Mouse (Mus musculus) heart, adult 9 months (tissue): ENCODE measurements at regions not wholly inside any gene's neighbourhood (a gene's known extent, or its start where the extent isn't known, plus 50 kb on each side); places are given as distances from the start of the nearest gene placed in this dataset.
"Not testable (repeated sequence)": the region's sequence is repeated elsewhere in the genome, so short reads cannot be mapped to it uniquely, and the experiment has no call there.

Source experiments
- DNase-seq, 2 experiments: peaks; one replicate each; pipeline ENCODE4 v3.0.0; 2022; ENCODE audit warnings: low spot score in 2 of 2

DNA sequence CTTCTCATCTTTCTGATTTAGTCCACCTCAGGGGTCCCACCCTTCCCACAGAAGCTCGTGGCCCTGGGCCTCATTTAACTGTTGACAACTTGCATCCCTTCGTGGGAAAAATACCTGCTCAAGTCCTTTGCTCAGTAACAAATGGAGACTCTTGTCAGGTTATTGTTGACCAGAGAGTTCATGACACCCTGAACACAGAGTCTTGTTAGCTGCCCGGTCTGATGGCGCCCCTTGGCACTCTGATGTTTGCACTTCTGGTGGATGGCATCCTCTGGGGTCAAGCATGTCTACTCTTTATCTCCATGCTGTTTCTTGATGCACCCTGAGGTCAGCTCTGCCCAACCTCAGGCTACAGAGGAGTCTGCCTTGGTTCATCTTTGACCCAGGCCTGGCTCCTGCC is 157.6 kb upstream of the Trpc7 start:
- DNase-seq = no peak

DNA sequence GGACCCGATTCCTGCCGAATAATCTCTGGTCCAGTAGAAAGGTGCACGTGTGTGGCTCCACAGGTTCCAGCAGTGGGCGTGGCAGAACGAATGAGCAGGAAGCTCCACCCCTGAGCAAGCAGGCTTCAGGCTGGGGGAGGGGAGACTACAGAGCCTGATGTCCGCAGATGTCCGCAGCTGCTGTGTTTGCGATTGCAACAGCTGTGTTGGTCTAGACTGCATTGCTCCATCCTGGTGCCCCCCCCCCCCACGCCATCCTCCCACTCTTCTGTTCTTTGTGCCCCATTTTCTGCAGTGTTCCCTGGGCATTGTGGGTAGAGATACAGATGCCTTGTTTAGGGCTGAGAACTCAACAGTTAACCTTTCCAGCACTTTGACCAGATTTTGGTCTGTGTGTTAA is 150.3 kb upstream of the Trpc7 start:
- DNase-seq = peak; percentile 4 to 10

DNA sequence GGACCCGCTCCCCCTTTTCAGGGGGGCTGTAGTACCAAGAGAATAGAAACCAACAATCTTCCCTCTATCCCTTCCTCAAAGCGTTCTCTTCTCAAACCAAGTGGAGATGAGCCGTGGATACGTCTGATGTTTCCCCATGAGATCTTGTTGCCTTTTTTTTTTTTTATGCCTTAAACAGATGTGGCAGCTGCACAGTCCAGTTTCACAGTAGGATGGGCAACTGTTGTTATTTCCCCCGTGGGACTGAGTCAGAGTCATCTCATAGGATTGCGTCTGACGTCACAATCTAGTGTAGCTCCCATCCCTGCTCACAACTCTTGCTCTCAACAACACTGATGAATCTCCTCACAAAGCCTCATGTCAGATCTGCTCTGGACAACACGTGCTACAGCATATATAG is 148.7 kb upstream of the Trpc7 start:
- DNase-seq = no peak

DNA sequence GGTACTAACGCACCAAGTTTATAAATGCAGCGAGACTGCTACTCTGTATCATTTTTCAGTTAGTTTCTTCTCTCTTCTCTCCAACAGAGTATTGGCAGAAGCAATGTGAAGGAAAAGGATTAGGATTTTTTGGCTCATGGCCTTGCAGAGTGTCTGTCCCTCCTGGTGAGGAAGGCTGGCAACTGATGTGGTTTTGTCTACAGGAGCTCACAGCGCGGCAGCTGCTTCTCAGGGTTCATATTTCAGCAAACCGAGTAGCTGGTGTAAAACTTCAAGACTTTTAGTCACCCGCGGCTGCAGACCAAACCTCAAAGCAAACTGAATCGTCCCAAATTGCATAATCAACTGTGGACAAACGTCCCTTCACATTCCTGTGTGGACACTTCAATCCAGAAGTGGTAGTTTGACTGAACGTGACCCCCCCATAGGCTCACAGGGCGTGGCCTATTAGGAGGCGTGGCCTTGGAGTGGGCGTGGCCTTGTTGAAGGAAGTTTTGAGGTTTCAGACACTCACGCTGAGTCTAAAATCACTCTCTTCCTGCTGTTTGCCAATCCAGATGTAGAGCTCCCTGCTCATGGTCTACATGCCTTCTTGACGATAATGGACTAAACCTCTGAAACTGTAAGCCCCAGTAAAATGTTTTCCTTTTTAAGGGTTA is 147.7 kb upstream of the Trpc7 start:
- DNase-seq = peak; percentile 5 to 6

DNA sequence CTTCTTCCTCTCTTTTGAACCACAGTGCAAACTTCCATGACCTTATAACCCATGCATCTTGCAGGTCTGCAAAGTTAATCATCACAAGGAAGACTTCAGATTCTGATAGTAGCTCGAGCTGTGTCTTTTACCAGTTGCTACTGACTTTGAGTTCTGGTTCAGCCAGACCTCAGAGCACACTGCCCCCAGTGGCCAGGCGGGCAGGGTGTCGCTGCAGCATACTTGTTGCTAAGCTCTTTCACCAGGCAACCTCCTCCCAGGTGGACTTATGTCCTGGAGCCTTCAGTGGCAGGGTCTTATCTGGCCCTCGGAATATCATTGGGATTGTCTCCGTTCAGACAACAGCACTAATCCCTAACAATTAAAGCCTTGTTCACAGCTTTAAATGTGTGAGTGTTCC is 146.7 kb upstream of the Trpc7 start:
- DNase-seq = no peak

DNA sequence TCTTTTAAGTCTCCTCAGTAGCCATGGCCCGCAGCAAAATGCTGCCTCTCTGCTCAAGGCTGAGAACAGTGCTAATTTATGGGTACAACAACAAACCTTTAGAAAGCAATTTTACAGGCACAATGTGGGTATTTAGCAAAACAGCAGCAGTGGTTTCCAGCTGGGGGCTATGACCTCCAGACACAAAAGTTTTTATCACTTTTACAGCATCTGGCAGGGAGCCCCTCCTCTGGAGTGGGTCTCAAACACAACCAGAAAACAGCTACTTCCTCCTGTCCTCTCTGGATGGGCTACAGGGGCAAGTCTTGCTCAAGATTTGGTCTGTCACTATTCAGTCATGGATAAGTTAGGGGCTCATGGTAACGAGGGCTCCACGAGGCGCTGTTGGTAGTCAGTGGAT is 137.1 kb upstream of the Trpc7 start:
- DNase-seq = no peak

DNA sequence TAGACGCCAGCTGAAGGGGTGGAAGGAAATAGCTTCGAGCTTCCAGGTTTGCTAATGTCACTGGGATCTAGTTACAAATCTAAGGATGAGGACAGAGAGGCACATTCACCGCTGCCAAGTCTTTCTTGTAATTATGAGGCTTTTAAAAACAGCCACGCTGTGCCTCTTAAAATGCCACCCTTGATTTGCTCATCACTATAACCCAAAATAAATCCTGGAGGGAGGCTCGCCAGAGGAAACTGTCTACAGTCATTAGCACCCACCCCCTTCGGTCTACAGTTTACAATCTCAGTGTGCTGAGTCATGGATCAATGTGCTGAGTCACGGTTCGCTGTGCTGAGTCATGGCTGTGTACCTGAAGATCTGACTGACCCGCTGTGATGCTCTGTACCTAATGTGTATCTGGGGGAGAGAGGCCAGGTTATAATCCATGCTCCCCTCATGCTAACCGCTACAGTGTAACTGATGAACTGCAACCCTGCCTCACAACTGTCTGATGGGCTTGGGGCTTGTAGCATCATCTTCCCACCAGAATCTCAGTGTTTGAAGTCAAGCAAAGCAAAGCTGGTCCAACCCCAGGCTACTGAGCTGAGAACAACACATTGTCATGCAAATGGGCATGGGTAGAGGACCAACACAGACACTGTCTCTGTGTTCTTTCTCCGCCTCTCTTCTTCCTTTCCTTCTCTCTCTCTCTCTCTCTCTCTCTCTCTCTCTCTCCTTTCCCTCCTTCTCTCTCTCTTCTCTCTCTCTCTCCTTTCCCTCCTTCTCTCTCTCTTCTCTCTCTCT is 122.0 kb upstream of the Trpc7 start:
- no peak for DNase-seq

DNA sequence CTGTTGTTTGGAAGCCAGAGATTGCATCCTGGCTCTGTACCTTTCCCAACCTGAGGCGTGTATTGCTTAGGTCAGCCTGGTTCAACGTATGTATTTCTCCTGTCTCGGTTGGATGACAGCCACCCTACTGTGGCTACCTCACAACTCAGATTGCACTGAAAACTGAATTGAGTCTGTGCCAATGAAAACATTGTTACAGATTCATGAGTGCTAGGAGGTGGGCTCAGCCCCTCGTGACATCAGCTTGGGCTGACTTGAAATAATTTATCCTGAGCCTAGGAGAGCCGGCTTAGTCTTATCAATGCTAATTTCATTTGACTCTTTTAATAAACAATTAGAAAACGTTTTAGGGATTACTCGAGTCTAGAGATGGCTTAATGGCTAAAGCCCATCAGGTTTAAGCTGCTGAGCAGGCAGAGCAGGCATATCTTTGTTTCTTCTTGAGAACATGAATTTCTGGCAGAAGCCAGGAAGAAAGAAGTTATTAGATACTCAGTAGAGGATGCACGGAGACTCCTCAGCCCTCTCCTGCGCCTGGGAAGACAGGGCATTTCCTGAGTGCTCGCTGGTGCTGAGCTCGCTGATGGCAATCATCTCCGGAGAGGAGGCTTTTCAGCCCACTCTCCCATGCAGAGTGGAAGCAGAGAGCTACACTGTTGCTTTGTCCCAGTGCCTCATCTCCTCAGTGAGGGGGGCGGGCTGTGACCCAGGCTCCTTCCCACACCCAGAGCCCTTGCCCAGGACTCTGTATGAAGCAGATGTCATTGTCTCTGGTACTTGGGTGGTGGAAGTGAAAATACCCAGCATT is 120.9 kb upstream of the Trpc7 start:
- no peak for DNase-seq

DNA sequence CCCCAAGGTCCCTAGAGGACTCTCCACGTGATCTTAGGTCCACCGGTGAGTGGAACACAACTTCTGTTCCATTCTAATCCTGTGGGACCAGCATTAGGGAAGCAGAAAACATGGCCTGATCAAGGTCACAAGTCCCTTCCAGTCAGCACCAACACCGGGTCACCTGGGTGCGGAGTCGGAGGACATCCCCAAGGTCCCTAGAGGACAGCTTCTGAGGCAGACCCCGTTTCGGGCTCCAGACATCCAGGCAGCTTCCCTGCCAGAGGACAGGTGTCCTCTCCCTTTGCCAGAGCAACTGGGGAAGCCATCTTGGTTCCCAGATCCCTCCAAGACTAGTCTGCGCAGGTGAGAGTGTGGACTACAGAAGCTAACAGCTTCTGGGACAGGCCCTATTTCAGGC is 111.4 kb upstream of the Trpc7 start:
- not testable (repeated sequence) for DNase-seq

DNA sequence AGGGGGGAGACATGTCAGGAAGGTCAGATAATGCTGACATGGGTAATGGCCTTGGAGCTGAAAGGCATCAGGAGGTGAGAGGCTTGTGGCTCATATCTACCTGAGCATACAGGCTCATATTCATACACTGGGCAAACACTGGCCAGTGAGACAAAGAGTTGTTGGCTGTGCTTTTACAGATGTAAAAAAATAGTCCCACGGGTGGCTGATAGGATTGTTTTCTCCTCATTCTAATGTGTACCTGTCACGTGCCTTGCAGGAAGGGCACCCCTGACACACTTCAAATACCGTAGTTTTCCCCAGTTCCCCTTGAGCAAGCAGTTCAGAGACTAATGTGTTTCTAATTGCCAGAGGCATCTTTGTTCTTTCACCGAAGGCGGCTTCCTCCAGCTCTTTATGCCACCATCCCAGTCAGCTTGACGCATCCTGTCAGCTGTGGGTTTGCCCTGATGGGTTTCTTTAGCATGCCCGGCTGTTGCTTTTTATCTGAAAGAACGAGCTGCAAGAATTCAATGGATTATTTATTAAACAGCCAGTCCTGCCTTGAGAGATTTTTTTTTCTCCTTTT is 107.9 kb upstream of the Trpc7 start:
- DNase-seq = no peak

DNA sequence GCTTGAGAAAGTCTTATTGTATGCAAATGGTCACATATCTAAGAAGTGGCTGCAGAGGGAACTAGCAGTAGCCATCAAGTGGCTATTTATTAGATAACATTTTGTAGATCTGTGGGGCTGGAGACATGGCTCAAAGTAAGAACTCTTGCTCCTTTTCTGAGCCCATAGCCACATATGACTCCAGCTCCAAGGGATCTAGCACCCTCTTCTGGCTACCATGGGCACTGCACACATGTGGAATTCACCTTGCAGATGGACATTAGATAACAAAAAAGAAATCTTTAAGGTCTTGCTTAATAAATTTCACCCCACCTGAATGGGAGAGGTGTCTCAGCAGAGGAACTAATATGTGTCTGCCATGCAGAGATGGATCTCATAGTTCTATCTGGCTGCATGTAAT is 96.2 kb upstream of the Trpc7 start:
- DNase-seq = no peak

DNA sequence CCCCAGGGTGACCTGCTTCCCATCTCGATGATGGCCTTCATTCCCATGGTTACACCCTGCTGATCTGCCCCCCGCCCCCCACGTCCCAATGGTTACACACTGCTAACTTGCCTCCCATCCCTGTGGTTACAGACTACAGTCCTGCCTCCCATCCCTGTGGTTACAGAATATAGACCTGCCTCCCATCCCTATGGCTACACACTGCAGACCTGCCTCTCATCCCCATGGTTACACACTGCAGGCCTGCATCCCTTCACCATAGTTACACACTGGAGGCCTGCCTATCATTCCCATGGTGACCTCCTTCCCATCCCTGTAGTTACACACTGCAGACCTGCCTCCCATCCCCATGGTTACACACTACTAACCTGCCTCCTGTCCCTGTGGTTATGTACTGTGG is 78.3 kb upstream of the Trpc7 start:
- no peak for DNase-seq

DNA sequence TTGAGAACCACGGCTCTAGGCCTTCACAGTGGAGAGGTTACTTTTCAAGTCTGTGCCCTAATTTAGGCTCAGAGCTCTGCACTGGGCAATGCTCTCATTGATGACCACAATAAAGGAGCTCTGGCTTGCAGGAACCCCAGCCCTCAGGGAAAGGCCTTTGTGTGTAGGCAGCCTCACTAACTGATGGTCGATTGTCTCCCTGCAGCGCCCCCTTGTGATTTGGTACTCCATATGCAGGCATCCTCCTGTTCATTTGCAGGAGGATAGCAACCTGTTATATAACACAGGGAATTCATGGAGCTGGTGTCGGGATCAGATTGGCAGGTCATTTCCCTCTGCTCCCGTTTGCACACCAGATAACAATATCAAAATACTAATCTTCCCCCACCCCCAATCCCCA is 59.6 kb upstream of the Trpc7 start:
- no peak for DNase-seq

DNA sequence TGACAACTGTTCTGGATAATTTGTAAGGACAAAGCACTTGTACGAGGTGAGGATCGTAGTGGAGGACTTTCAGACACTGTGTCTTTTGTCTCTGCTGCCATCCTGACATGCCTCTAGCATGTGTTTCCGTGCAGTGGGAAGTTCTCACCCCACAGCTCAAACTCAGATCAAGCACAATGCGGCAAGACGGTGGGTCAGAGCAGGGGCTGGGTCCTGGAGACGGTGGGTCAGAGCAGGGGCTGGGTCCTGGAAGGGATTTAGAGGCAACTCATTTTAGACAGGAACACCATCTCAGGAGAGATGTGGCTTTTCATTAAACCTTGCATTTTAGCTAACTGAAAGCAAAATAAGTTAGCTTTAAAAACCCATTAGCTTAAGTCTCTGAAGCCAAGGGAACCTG is 52.3 kb upstream of the Trpc7 start:
- DNase-seq = no peak

DNA sequence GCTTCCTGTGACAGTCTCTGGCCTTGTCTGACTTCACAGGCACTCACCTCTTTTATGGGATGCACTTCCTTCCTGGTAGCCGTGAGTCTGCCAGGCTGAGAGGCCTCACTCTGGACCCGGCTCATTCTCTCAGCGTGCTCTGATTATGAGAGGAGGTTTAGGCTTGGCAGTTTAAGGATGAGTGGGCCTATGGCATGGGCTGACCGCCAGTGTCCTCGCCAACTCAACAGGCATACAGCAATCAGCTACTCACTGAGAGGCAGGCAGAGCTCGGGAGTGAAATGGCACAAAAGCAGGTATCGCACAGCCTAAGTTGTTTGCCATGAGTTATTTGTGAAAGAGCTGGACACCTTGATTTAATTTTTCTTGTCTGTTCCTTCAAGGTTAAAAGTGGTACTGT is 51.5 kb upstream of the Trpc7 start:
- no peak for DNase-seq
